Mouse (Mus musculus) macrophage (primary cell): ENCODE measurements around the gene Patj. TPM values are rescaled to one million over a fixed set of nuclear protein-coding genes. Genes with fewer than 3 reads are reported as not detected.

Experiments used
- H3K27ac ChIP-seq: fragments of 350-480 bp; formaldehyde crosslinking; 2 replicates; pipeline ENCODE4 v1.9.0; 2021
- H3K36me3 ChIP-seq: fragments of 350-480 bp; formaldehyde crosslinking; 2 replicates; pipeline ENCODE4 v1.9.0; 2021; ENCODE audit errors: inconsistent target
- H3K4me3 ChIP-seq: fragments of 350-480 bp; formaldehyde crosslinking; 2 replicates; pipeline ENCODE4 v1.9.0; 2021; ENCODE audit errors: inconsistent target
- H3K79me2 ChIP-seq: fragments of 350-480 bp; formaldehyde crosslinking; 2 replicates; pipeline ENCODE4 v1.9.0; 2021; ENCODE audit errors: inconsistent target
- WGBS: methylation state at CpG from one replicate; pipeline ENCODE4 v1.1.7; 2026; ENCODE audit warnings: inconsistent platforms; ENCODE audit not compliant: missing documents; 5-methylcytosine and 5-hydroxymethylcytosine counted together
- polyA plus RNA-seq: library from polyadenylated mRNA; stranded (reverse); fragments of 250-400 nt; gene quantifications from 3 replicates; pipeline ENCODE4 v1.2.4, GENCODE M21; 2018; ENCODE audit warnings: inconsistent platforms

Patj gene
- polyA plus RNA-seq, 1 experiment from 2014 or later, result 0.39 TPM

- Histone ChIP-seq H3K79me2 (no peaks in the 10 kb centered on the region), H3K36me3 (no peaks in the 10 kb centered on the region), H3K27ac (no peak overlapping the region), H3K4me3 (no peak overlapping the region)
- 94% methylated on average over 7 of the region's 7 CpGs for WGBS
Measured at GRCm38 (mm10) chr4:98665884-98666283, 270.3 kb downstream of the Patj start.

GRCm38 (mm10) chr4:98666451-98666850 is 270.9 kb downstream of the Patj start:
- 75% methylated on average over 1 of the region's 1 CpGs for WGBS
- Histone ChIP-seq H3K36me3 (no peaks in the 10 kb centered on the region), H3K79me2 (no peaks in the 10 kb centered on the region), H3K4me3 (no peak overlapping the region), H3K27ac (no peak overlapping the region)

GRCm38 (mm10) chr4:98667009-98667408 is 271.4 kb downstream of the Patj start:
- Histone ChIP-seq H3K79me2 (no peaks in the 10 kb centered on the region), H3K4me3 (no peak overlapping the region), H3K27ac (no peak overlapping the region), H3K36me3 (no peaks in the 10 kb centered on the region)
- 82% methylated on average over 3 of the region's 3 CpGs for WGBS

- Histone ChIP-seq H3K36me3 (no peaks in the 10 kb centered on the region), H3K4me3 (no peak overlapping the region), H3K27ac (no peak overlapping the region), H3K79me2 (no peaks in the 10 kb centered on the region)
- 92% methylated on average over 9 of the region's 9 CpGs for WGBS
Measured at GRCm38 (mm10) chr4:98677506-98677905, 281.9 kb downstream of the Patj start.

GRCm38 (mm10) chr4:98686678-98687267 is 291.2 kb downstream of the Patj start:
- no peaks in the 10 kb centered on the region for H3K79me2 ChIP-seq
- no peaks in the 10 kb centered on the region for H3K36me3 ChIP-seq
- H3K4me3 ChIP-seq, result no peak overlapping the region
- 89% methylated on average over 11 of the region's 11 CpGs for WGBS
- H3K27ac ChIP-seq, result no peak overlapping the region

GRCm38 (mm10) chr4:98688116-98688515 is 292.5 kb downstream of the Patj start:
- no peak overlapping the region for H3K4me3 ChIP-seq
- WGBS, result 90% methylated on average over 11 of the region's 11 CpGs
- no peak overlapping the region for H3K27ac ChIP-seq
- H3K79me2 ChIP-seq, result no peaks in the 10 kb centered on the region
- no peaks in the 10 kb centered on the region for H3K36me3 ChIP-seq

- 95% methylated on average over 9 of the region's 9 CpGs for WGBS
- Histone ChIP-seq H3K79me2 (no peaks in the 10 kb centered on the region), H3K36me3 (no peaks in the 10 kb centered on the region), H3K27ac (no peak overlapping the region), H3K4me3 (no peak overlapping the region)
Measured at GRCm38 (mm10) chr4:98688520-98688919, 292.9 kb downstream of the Patj start.

GRCm38 (mm10) chr4:98689988-98690387 is 294.4 kb downstream of the Patj start:
- Histone ChIP-seq H3K27ac (no peak overlapping the region), H3K79me2 (no peaks in the 10 kb centered on the region), H3K4me3 (no peak overlapping the region), H3K36me3 (no peaks in the 10 kb centered on the region)
- 77% methylated on average over 1 of the region's 1 CpGs for WGBS

GRCm38 (mm10) chr4:98693465-98694185 is 298.0 kb downstream of the Patj start:
- WGBS, result 77% methylated on average over 9 of the region's 9 CpGs

GRCm38 (mm10) chr4:98697932-98698331 is 302.3 kb downstream of the Patj start:
- Histone ChIP-seq H3K36me3 (no peaks in the 10 kb centered on the region), H3K4me3 (no peak overlapping the region), H3K79me2 (no peaks in the 10 kb centered on the region), H3K27ac (no peak overlapping the region)
- WGBS, result 93% methylated on average over 3 of the region's 4 CpGs

More at GRCm38 (mm10) chr4:98693465-98694185, 298.0 kb downstream of the Patj start:
- no peaks in the 10 kb centered on the region for H3K79me2 ChIP-seq
- H3K27ac ChIP-seq, result no peak overlapping the region
- H3K4me3 ChIP-seq, result no peak overlapping the region
- no peaks in the 10 kb centered on the region for H3K36me3 ChIP-seq

GRCm38 (mm10) chr4:98698921-98699320 is 303.3 kb downstream of the Patj start:
- WGBS, result 23% methylated on average over 2 of the region's 3 CpGs
- Histone ChIP-seq H3K36me3 (no peaks in the 10 kb centered on the region), H3K27ac (no peak overlapping the region), H3K4me3 (no peak overlapping the region), H3K79me2 (no peaks in the 10 kb centered on the region)

DNA sequence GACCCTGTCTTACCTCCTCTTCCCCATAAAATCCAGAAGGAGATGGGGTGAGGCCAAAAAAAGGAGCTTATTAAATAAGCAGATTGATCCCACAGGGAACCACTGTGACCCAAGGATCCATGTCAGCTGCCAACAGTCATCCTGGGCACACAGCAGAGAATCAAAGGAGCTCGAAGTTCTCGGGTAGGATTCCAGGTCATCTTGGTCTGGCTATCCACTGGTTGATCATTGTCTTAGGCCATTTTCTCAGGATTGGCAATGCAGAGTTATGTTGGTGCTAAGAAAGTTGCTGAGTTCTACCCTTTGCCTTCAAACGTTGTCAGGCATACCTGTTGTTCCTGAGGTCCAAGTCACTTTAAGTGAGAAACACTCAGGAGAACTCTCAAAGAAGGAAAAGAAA is 304.6 kb downstream of the Patj start:
- no peaks in the 10 kb centered on the region for H3K79me2 ChIP-seq
- 82% methylated on average over 3 of the region's 3 CpGs for WGBS
- no peak overlapping the region for H3K27ac ChIP-seq

DNA sequence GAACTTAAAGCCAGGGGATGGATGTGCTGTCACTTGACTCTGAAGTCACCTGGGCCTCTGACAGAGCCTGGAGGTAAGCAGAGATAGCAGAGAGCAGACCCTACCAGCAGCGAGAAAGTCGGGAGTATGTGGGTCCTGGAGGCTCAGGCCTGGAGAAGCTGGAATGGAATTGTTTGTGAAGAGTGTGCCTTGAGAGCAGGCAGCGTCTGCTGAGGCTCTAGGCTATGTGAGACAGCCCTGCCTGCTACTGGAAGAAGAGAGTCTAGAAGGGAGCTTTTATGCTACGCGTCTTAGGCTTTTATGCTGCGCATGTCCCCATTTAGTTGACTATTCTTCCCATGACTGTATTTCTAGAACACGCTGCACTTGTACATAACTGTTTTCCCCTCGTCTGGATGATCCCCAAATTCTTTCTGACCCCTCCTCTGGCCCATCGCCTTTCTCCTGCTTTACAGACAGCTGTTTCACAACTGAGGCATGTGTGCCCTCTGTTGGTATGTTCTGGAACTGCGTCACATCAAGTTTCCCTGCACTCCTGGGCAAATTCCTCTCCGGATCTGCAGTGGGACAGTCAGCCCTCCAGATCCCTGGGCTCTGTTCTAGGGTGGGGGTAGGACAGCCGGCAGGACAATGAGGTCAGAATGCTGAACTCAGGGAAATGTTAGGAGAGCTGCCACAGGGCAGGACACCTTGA is 306.8 kb downstream of the Patj start:
- no peaks in the 10 kb centered on the region for H3K36me3 ChIP-seq
- H3K4me3 ChIP-seq, result no peak overlapping the region
- no peaks in the 10 kb centered on the region for H3K79me2 ChIP-seq
- no peak overlapping the region for H3K27ac ChIP-seq
- 56% methylated on average over 12 of the region's 12 CpGs for WGBS

More for the DNA sequence above, 304.6 kb downstream of the Patj start:
- no peak overlapping the region for H3K4me3 ChIP-seq
- H3K36me3 ChIP-seq, result no peaks in the 10 kb centered on the region

GRCm38 (mm10) chr4:98710891-98711290 is 315.3 kb downstream of the Patj start:
- 92% methylated on average over 8 of the region's 8 CpGs for WGBS
- Histone ChIP-seq H3K36me3 (no peaks in the 10 kb centered on the region), H3K4me3 (no peak overlapping the region), H3K79me2 (no peaks in the 10 kb centered on the region), H3K27ac (no peak overlapping the region)
